Comparison of ENCODE assay signal across 8 mouse cellular contexts in genomic region chr7:70065471-70066130, GRCm38 (mm10).
DNase-seq lines count a peak whose midpoint lies in the region.

No protein-coding gene starts in this region.

- intact Hi-C loops in left cerebral cortex, postnatal 14 days (cut with DNase I) = no loop called here

- peak; percentile 40 for DNase-seq in adrenal gland, adult 2 months
- no peak for DNase-seq in adrenal gland, postnatal 4 days (ENCODE audit: low spot score in 2 of 2)
- DNase-seq in layer of hippocampus, postnatal 36 days = peak; percentile 11 to 18
- DNase-seq in layer of hippocampus, adult 11-12 months (ENCODE audit: low spot score) = no peak
- peak; percentile 33 for DNase-seq in fibroblast of lung, adult 2 months (ENCODE audit: low read depth)
- peak; percentile 8 to 47 for DNase-seq in kidney, postnatal 25 days
- DNase-seq in left cerebral cortex, postnatal 14 days (ENCODE audit: low spot score in 2 of 2) = no peak
- DNase-seq in T-cell, adult 2 months (ENCODE audit: low spot score) = no peak

Comparison
In these comparisons a context has a peak if more than half of its experiments do, and no peak if none do; other contexts are left out.
1. DNase-seq: peak in adrenal gland, adult 2 months (single experiment), layer of hippocampus, postnatal 36 days (2 of 2), fibroblast of lung, adult 2 months (single experiment) and kidney, postnatal 25 days (2 of 2); none in adrenal gland, postnatal 4 days (0 of 2), layer of hippocampus, adult 11-12 months (single experiment), left cerebral cortex, postnatal 14 days (0 of 2) and T-cell, adult 2 months (single experiment).